Mouse (Mus musculus): Measurements from ENCODE around the gene Dlg2.

GRCm38 (mm10) chr7:91573321-91573720 is 1096.8 kb downstream of the Dlg2 start:
- TF ChIP-seq CTCF (IDR thresholded peaks at IDR 0.05; ENCODE audit: borderline replicate concordance, extremely low read depth, insufficient read depth, insufficient read length) (no peak), POLR2A (IDR thresholded peaks at IDR 0.05; ENCODE audit: borderline replicate concordance, extremely low read depth, insufficient read depth, insufficient read length, poor library complexity, severe bottlenecking) (no peak)

Data from brain, embryonic 14.5 days (tissue).